Mouse (Mus musculus) heart, embryonic 14.5 days (tissue): ENCODE data around the gene Hs2st1. TPM values are rescaled to one million over a fixed set of nuclear protein-coding genes. Genes with fewer than 3 reads are reported as not detected.
A peak's percentile ranks its signal among the peaks of the same experiment; 100 is the strongest.

Source experiments
- ATAC-seq: fragments of 200-750 bp; cut with Nextera tagmentation; 2 replicates; pipeline ENCODE4 v1.8.0; 2017; ENCODE audit warnings: low read depth, moderate TSS enrichment; ENCODE audit not compliant: insufficient number of reproducible peaks, insufficient read depth, low FRiP score
- H3K27ac ChIP-seq, 2 experiments: fragments of 200-500 bp in 1 of 2; fragments of 300-500 bp in 1 of 2; sonication (generic) in 1 of 2; replicated peaks in 1 of 2; 2 replicates each; pipeline ENCODE4 v1.5.1; 2012 to 2014; ENCODE audit warnings: low read depth in 2 of 2, low read length in 2 of 2, control low read depth in 1 of 2, mild to moderate bottlenecking in 1 of 2, mixed read lengths in 1 of 2; ENCODE audit not compliant: control insufficient read depth in 1 of 2, insufficient read depth in 1 of 2
- H3K27me3 ChIP-seq: fragments of 300-500 bp; sonication (generic); 2 replicates; pipeline ENCODE4 v1.6.1; 2014; ENCODE audit warnings: mild to moderate bottlenecking, low read length, control low read depth; ENCODE audit not compliant: control insufficient read depth, insufficient read depth
- H3K36me3 ChIP-seq: fragments of 300-500 bp; sonication (generic); 2 replicates; pipeline ENCODE4 v1.6.1; 2014; ENCODE audit warnings: mild to moderate bottlenecking, control low read depth, low read length, mixed read lengths; ENCODE audit not compliant: control insufficient read depth, insufficient read depth
- H3K4me1 ChIP-seq, 2 experiments: fragments of 200-500 bp in 1 of 2; fragments of 300-500 bp in 1 of 2; sonication (generic) in 1 of 2; 2 replicates each; pipeline ENCODE4 v1.6.1; 2012 to 2014; ENCODE audit warnings: low read length in 2 of 2, control low read depth in 1 of 2, mixed read lengths in 1 of 2; ENCODE audit not compliant: control insufficient read depth in 2 of 2, insufficient read depth in 2 of 2
- H3K4me2 ChIP-seq: fragments of 300-500 bp; sonication (generic); 2 replicates; pipeline ENCODE4 v1.6.1; 2014; ENCODE audit warnings: mild to moderate bottlenecking, low read length
- H3K4me3 ChIP-seq, 2 experiments: fragments of 200-500 bp in 1 of 2; fragments of 300-500 bp in 1 of 2; sonication (generic) in 1 of 2; 2 replicates each; pipeline ENCODE4 v1.5.1; 2012 to 2014; ENCODE audit warnings: low read length in 2 of 2, mild to moderate bottlenecking in 2 of 2, control low read depth in 1 of 2, low read depth in 1 of 2, moderate library complexity in 1 of 2; ENCODE audit not compliant: control insufficient read depth in 1 of 2, insufficient read depth in 1 of 2
- H3K9ac ChIP-seq: fragments of 300-500 bp; sonication (generic); 2 replicates; pipeline ENCODE4 v1.6.1; 2014; ENCODE audit warnings: mild to moderate bottlenecking, low read length
- H3K9me3 ChIP-seq: fragments of 300-500 bp; sonication (generic); 2 replicates; pipeline ENCODE4 v1.6.1; 2016; ENCODE audit warnings: low read length, control low read depth; ENCODE audit not compliant: control insufficient read depth
- WGBS: fragments of 180-500 bp; shearing (Covaris S2); extraction: QIAGEN DNeasy Blood & Tissue Kit; methylation state at CpG from one replicate; pipeline ENCODE4 v1.1.7; 2014; 5-methylcytosine and 5-hydroxymethylcytosine counted together
- polyA plus RNA-seq: library from polyadenylated mRNA; unstranded; fragments of >200 nt; fragmentation: Nextera tagmentation; extraction: Ambion mirVana; gene quantifications from 2 replicates; pipeline ENCODE4 v1.2.1, GENCODE M21; 2014

Gene Hs2st1
- polyA plus RNA-seq, 1 experiment from 2014 or later = 8.6 TPM

DNA sequence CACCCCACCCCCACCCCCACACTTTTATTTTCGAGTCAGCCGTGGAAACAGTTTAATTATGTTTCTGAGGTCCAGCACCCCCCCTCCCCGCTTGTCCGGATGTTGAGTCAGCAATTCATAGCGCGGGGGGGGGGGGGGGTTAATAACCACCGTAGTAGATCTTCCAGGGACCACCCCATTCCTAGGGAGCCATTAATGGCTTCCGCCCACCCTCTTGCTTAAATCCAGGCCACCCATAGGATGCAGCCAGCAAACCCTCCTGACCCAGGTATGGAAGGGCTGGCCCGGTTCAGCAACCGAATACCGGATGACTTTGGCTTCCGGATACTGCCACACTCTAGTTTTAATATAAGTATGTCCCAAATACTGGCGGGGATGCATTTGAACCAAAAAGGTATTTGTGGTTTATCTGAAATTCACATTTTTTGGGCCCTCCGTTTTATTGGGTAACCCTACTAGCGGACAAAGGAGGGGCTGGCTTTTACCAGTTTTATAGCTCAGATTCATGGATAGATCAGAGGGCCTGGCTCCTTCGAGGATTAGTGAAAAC is 188.5 kb downstream of the Hs2st1 start:
- peak overlapping the region; percentile 17 to 40; a peak in 3 of 4 replicates for H3K4me3 ChIP-seq
- no peaks in the 10 kb centered on the region for H3K27me3 ChIP-seq
- H3K9me3 ChIP-seq = no peaks in the 10 kb centered on the region
- no peak for ATAC-seq
- H3K36me3 ChIP-seq = no peaks in the 10 kb centered on the region
- H3K4me1 ChIP-seq = peaks cover 4 to 5% of the 10 kb centered on the region in 2 experiments; a peak in 1 of 4 replicates
- H3K9ac ChIP-seq = peak overlapping the region; percentile 59
- WGBS = 28% methylated on average over 15 of the region's 16 CpGs
- peak overlapping the region; percentile 69 for H3K4me2 ChIP-seq
- no peak overlapping the region for H3K27ac ChIP-seq

DNA sequence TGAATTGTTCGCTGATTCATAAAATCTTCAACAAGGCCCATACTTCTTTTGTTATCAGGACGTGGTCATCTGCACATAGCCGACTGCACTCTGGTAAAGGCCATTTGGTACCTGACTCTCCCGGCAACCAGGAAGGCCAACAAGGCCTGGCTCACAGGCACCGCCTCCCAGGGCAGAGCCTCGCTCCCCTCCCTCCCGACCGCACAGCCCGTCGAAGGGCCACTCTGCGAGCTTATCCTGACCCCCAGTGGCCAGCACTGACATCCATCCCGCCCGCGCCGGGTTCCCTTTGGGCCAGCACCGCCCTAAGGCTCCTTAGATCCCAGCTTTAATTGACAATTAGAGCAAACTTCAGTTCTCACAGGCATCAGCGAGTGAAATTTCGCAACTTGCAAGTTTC is 189.1 kb downstream of the Hs2st1 start:
- H3K4me3 ChIP-seq = peak overlapping the region; percentile 40 to 53
- 2% methylated on average over 18 of the region's 18 CpGs for WGBS

DNA sequence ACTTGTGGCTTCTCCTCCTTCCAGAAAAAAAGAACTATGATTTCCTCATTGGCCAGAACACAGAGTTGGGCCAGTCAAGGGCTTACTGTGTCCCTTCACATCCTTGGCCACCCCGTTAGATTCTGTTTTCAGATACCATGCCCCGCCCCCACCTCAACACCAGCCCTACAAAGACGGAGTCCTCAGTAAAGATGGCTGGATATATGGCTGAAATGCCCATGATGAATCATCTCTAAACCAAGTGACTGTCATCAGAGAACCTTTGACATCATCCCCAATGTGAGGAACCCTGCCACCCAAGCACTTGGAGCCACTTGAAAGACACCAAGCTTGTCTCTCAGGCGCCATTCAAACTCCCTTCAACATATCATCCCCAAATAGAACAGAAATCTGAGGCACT is 190.2 kb downstream of the Hs2st1 start:
- H3K4me2 ChIP-seq = no peak overlapping the region
- peaks cover 7 to 10% of the 10 kb centered on the region in 2 experiments; a peak in 3 of 4 replicates for H3K4me1 ChIP-seq
- no peak overlapping the region for H3K4me3 ChIP-seq
- no peak overlapping the region for H3K27ac ChIP-seq
- H3K36me3 ChIP-seq = no peaks in the 10 kb centered on the region
- H3K9me3 ChIP-seq = no peaks in the 10 kb centered on the region
- ATAC-seq = no peak
- 83% methylated on average over 4 of the region's 4 CpGs for WGBS
- H3K9ac ChIP-seq = no peak overlapping the region
- no peaks in the 10 kb centered on the region for H3K27me3 ChIP-seq

More for the DNA sequence above, 189.1 kb downstream of the Hs2st1 start:
- H3K27me3 ChIP-seq = no peaks in the 10 kb centered on the region
- peak overlapping the region; percentile 69 for H3K4me2 ChIP-seq
- peak; percentile 91 for ATAC-seq
- no peaks in the 10 kb centered on the region for H3K9me3 ChIP-seq
- peaks cover 7% of the 10 kb centered on the region in 2 experiments; a peak in 3 of 4 replicates for H3K4me1 ChIP-seq
- H3K36me3 ChIP-seq = no peaks in the 10 kb centered on the region
- peak overlapping the region; percentile 59 for H3K9ac ChIP-seq
- 0 out of 4 replicates have a peak overlapping the region, but pooled peaks of 1 of the 2 experiments have one; percentile 5 for H3K27ac ChIP-seq

Other genes with a start within 250 kb of the Hs2st1 start
- 340 and 384 TPM in 2 replicates for gene Selenof, start 123 bp upstream of the Hs2st1 start, polyA plus RNA-seq
- 154 and 156 TPM in 2 replicates for gene Sh3glb1, start 150.2 kb upstream of the Hs2st1 start, polyA plus RNA-seq
- gene Clca3a1, start 190.8 kb upstream of the Hs2st1 start, polyA plus RNA-seq = 27.7 and 29.3 TPM in 2 replicates
- 3.0 and 6.0 TPM in 2 replicates for gene Clca3a2, start 249.3 kb upstream of the Hs2st1 start, polyA plus RNA-seq